Mouse (Mus musculus) embryonic fibroblast, embryonic 13.5 days (primary cell): ENCODE measurements around the gene Ugt1a8.

Source experiments
- CTCF ChIP-seq: IDR thresholded peaks from 2 replicates; pipeline ENCODE4 v1.5.1; 2011; ENCODE audit warnings: mild to moderate bottlenecking, control low read depth, low read length, moderate library complexity, borderline replicate concordance; ENCODE audit not compliant: insufficient read depth
- POLR2A ChIP-seq: IDR thresholded peaks from 2 replicates; pipeline ENCODE4 v1.6.1; 2011; ENCODE audit warnings: low read depth, mild to moderate bottlenecking, control low read depth, low read length, moderate library complexity

- TF ChIP-seq CTCF (no peak), POLR2A (no peak)
Observed at GRCm38 (mm10) chr1:88233421-88234247, 146.0 kb downstream of the Ugt1a8 start.
